Mouse (Mus musculus): ENCODE results near the gene Kalrn. TPM values are rescaled to one million over a fixed set of nuclear protein-coding genes. Genes with fewer than 3 reads are reported as not detected.

The Kalrn gene
- total RNA-seq, 2 experiments from 2014 or later: 431 to 495 TPM

DNA sequence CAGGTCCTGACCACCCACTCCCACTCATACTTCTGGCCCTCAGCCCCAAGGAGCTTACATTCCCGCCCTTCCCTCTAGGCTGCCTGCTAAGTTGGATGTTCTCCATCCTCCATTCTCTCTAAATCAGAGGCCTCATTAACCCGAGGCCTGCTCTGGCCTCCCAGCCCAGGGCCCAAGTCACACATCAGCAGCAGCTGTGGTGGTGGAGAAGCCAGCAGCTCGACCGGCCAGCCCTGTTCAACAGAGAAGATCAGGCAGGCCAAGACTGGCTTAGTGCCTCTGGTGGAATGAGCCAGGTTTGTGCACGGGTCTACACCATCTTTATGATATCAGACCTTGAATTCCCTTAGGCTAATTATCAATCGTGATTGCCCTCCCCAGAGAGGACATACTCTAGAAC, 642.5 kb downstream of the Kalrn start:
- intact Hi-C loops (cut with DNase I): no loop called here
- DNase-seq (ENCODE audit: low spot score in 2 of 2): no peak

DNA sequence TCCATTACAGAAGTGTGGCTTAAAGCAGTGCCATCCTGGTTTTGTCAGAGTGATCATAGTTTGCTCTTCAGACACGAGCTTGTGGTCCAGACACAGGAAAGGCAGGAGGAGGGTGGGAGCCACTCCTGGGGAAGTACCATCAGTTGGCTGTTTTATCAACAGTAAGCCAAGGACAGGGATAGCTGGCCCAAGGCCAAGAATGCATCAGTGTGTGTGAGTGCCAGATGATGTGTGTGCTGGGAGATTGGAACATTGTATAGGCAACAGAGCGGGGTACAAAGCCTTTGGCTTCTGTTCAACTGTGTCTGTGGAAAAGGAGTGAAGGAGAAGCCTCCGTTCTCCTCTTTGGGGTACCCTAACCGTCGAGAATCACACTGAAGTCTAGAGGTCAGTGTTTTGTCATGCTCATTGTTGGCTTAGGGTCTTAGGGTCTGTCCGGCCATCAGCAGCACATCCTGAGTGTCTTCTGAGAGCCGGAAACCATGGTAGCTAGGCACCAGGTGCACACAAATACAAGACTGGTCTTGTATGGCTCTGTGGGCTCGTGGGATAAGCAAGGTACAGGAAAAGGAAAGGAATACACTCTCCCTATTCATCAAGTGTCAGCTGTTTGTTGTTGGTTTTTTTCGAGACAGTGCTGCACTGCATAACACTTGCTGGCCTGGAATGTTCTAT, 644.4 kb downstream of the Kalrn start:
- intact Hi-C loops (cut with DNase I): no loop called here
- no peak for DNase-seq (ENCODE audit: low spot score in 2 of 2)

DNA sequence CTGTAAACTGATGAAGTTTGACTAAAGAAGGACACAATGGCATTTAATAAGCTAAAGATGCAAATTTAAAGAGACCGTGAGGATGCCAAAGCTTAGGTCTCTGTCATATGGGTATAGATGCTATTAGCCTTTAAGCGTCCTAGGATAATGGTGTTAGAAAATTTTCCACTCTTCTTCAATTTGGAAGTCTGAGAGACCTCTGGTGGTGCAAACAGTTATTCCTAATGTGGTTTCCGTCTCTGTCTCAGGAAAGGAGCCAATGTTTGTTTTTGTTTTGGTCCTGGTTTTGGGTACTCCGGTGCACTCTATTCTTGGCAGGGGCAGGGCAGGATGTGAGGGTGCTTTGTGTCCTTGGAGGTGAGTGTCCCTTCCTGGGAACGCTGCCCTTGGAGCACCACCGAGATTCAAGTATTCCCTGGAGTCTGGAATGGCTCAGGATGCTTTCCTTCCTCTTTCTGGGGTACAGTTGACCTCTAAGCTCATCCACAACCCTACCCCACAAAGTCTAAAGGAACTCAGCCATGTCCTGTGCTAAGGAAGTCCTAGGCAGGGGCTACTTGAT, 646.0 kb downstream of the Kalrn start:
- intact Hi-C loops (cut with DNase I): no loop called here

DNA sequence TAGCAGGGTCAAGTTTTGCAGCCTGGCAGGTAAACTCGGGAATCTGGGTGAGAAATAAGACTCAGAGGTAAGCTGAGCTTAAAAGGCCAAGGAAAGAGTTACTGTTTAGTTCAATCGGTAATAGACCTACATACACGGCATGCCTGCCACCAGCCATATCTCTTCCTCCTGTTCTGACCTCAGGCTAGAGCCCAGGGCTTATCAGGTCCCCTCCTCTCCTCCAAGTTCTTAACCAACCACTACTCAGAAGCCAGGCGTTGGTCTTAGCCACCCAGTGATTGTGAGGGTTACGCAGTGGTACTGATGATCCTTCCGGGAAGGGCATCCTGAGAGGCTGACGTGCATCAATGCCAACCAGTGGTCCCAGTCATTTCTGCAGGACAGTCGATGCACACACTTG, 649.6 kb downstream of the Kalrn start:
- DNase-seq (ENCODE audit: low spot score in 2 of 2): no peak
- intact Hi-C loops (cut with DNase I): no loop called here

More for the DNA sequence above, 646.0 kb downstream of the Kalrn start:
- DNase-seq (ENCODE audit: low spot score in 2 of 2): no peak

DNA sequence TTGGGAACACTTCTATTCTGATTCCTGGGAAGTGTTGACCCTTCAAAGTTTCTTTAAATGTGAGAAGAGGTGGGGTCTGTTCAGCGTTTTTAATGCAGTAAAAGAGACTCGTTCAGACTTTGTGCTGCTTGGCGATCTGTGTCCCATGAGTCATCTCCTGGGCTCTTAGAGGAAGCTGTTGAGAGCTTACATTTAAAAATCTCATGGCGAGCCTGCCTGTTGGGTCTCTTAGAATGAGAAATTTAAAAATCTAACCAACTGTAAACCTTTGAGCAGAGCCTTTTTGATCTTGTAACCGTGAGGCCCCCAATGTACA, 650.4 kb downstream of the Kalrn start:
- intact Hi-C loops (cut with DNase I): no loop called here
- DNase-seq (ENCODE audit: low spot score in 2 of 2): no peak

DNA sequence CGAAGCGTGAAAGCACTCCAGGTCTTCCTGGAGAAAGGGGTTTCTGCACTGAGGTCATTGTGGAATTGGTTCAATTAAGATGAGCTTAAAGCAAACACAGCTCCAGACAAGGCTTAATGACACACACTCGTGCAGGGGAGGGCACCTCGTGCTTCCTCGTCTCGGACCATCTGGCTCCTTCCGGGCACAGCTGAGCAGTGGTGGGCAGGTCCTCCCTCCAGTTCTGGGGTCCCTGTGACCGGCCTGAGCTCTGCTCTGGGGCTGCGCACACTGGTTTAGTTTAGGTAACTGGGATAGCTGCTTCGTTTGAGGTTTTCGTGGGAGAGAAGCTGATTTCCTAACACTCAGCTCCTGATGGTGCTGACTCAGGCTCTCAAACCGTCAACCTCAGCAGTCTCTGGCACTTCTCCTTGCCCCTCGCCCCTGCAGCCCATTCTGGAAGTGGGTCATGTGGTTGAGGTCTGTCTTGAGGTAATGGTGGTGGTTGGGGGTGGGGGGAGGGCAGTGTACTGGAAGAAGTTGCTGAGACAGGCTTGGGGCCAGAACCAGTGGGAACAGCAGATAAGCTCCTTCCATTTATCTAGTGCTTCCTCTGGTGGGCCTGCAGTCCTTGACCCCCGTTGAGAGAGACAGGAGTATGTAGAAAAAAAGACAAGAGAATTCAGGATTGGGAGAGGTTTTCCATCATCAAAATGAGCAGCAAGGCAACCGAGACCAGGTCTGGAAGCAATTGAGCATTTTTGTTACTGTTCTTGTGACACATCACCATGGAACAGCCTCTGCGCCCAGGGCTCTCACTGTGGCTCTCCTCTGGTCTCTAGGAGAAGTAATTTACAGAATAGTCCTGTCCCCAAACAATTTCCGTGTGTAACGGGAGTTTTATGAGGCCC, 651.0 kb downstream of the Kalrn start:
- DNase-seq (ENCODE audit: low spot score in 2 of 2): peak; percentile 32 to 33
- intact Hi-C loops (cut with DNase I): no loop called here

DNA sequence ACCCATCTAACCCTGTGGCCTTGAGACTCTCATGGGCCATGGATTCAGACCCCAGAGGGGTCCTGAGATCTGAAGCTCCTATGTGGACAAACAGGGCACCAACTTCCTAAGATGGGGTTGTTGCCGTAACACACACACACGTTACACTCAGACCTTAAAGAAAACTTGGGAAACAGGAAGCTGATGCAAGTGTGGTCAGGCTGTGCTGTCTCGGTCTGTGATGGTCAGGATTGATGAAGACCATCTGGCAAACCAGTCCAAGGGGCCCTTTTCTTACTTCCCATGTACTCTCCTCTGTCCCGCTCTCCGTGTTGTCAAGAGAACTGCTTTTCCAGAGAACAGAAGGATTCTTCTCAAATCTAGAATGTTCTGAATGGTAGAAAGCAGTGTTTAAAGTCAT, 651.8 kb downstream of the Kalrn start:
- intact Hi-C loops (cut with DNase I): no loop called here

More for the DNA sequence above, 651.8 kb downstream of the Kalrn start:
- DNase-seq (ENCODE audit: low spot score in 2 of 2): no peak

Other genes starting within 250 kb of the Kalrn start
- under 1 TPM in 1 of 2 experiments, not detected in 1; 0.55 TPM for gene Ropn1, start 76.4 kb upstream of the Kalrn start, total RNA-seq (2021)
- gene Ccdc14, start 117.1 kb upstream of the Kalrn start, total RNA-seq (2021): 1 to 10 TPM; 2.0 to 2.6 TPM
- gene Mylk, start 171.7 kb upstream of the Kalrn start, total RNA-seq (2021): 10 to 100 TPM; 11.9 to 13.9 TPM

Measured in left cerebral cortex, postnatal 14 days (tissue).